Mouse (Mus musculus): ENCODE results near the gene Gm10563.

DNA sequence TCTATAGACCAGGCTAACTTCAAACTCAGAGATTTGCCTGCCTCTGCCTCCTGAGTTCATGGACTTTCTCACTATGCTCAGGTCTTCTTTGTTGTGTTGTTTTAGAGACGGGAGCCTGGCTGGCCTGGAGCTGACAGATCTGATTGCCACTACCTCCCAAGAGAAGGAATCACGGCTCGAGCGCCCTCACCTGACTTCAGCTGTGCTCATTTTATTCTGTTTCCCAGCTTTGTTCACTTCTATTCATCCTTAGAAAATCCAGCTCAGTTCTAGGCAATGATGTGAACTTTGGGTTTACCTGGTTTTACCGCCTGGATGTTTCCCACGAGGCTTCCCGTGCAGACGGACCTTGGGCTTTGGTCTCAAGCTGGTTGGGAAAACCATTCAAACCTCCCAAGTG is 69.7 kb downstream of the Gm10563 start:
- TF ChIP-seq CHD2 (IDR thresholded peaks at IDR 0.05; ENCODE audit: low read depth, low read length) (no peak), HCFC1 (IDR thresholded peaks at IDR 0.05; ENCODE audit: borderline replicate concordance, insufficient read depth, low read length) (no peak), ZNF384 (IDR thresholded peaks at IDR 0.05; ENCODE audit: low read depth, low read length) (no peak), MAFK (IDR thresholded peaks at IDR 0.05; ENCODE audit: insufficient read depth, low read depth, low read length) (no peak), ZC3H11A (IDR thresholded peaks at IDR 0.05; ENCODE audit: borderline replicate concordance, low read depth, low read length) (no peak)
